Mouse (Mus musculus): Measurements from ENCODE around the gene Blmh. TPM values are rescaled to one million over a fixed set of nuclear protein-coding genes. Genes with fewer than 3 reads are reported as not detected.
"Not testable (repeated sequence)": the region's sequence is repeated elsewhere in the genome, so short reads cannot be mapped to it uniquely, and the experiment has no call there.

Blmh gene
- total RNA-seq, 4 experiments from 2014 or later, result 22.9 to 25.4 (median 24.0) TPM

GRCm38 (mm10) chr11:76916539-76917229, 7.9 kb upstream of the Blmh start:
- DNase-seq (ENCODE audit: low spot score in 2 of 2), result no peak

- DNase-seq (ENCODE audit: low spot score in 2 of 2), result no peak
Measured at GRCm38 (mm10) chr11:76917230-76917548, 7.4 kb upstream of the Blmh start.

- DNase-seq (ENCODE audit: low spot score in 2 of 2), result no peak
Measured at GRCm38 (mm10) chr11:76920607-76921006, 4.0 kb upstream of the Blmh start.

- not testable (repeated sequence) for DNase-seq (ENCODE audit: low spot score in 2 of 2)
Measured at GRCm38 (mm10) chr11:76928586-76928985, 4.0 kb downstream of the Blmh start.

- no peak for DNase-seq (ENCODE audit: low spot score in 2 of 2)
Measured at GRCm38 (mm10) chr11:76933209-76933608, 8.6 kb downstream of the Blmh start.

GRCm38 (mm10) chr11:76936578-76936977, 12.0 kb downstream of the Blmh start:
- no peak for DNase-seq (ENCODE audit: low spot score in 2 of 2)

GRCm38 (mm10) chr11:76944839-76945238, 20.2 kb downstream of the Blmh start:
- no peak for DNase-seq (ENCODE audit: low spot score in 2 of 2)

- peak; percentile 82 to 84 for DNase-seq (ENCODE audit: low spot score in 2 of 2)
Measured at GRCm38 (mm10) chr11:76945386-76946202, 21.0 kb downstream of the Blmh start.

- DNase-seq (ENCODE audit: low spot score in 2 of 2), result no peak
Measured at GRCm38 (mm10) chr11:76946203-76946585, 21.6 kb downstream of the Blmh start.

- no peak for DNase-seq (ENCODE audit: low spot score in 2 of 2)
Measured at GRCm38 (mm10) chr11:76953536-76953935, 28.9 kb downstream of the Blmh start.

GRCm38 (mm10) chr11:76965703-76966102, 41.1 kb downstream of the Blmh start:
- no peak for DNase-seq (ENCODE audit: low spot score in 2 of 2)

GRCm38 (mm10) chr11:76970328-76970727, 45.7 kb downstream of the Blmh start:
- no peak for DNase-seq (ENCODE audit: low spot score in 2 of 2)

- DNase-seq (ENCODE audit: low spot score in 2 of 2), result no peak
Measured at GRCm38 (mm10) chr11:76974680-76975319, 50.2 kb downstream of the Blmh start.

- no peak for DNase-seq (ENCODE audit: low spot score in 2 of 2)
Measured at GRCm38 (mm10) chr11:76981570-76982141, 57.0 kb downstream of the Blmh start.

GRCm38 (mm10) chr11:76982415-76982814, 57.8 kb downstream of the Blmh start:
- DNase-seq (ENCODE audit: low spot score in 2 of 2), result no peak

GRCm38 (mm10) chr11:76983641-76984040, 59.0 kb downstream of the Blmh start:
- no peak for DNase-seq (ENCODE audit: low spot score in 2 of 2)

- DNase-seq (ENCODE audit: low spot score in 2 of 2), result no peak
Measured at GRCm38 (mm10) chr11:76984173-76984572, 59.6 kb downstream of the Blmh start.

GRCm38 (mm10) chr11:76990839-76991238, 66.2 kb downstream of the Blmh start:
- DNase-seq (ENCODE audit: low spot score in 2 of 2), result no peak

GRCm38 (mm10) chr11:76992886-76993285, 68.3 kb downstream of the Blmh start:
- DNase-seq (ENCODE audit: low spot score in 2 of 2), result no peak

GRCm38 (mm10) chr11:76995966-76996672, 71.5 kb downstream of the Blmh start:
- DNase-seq (ENCODE audit: low spot score in 2 of 2), result no peak

- DNase-seq (ENCODE audit: low spot score in 2 of 2), result peak; percentile 24 to 47
Measured at GRCm38 (mm10) chr11:76997305-76997704, 72.7 kb downstream of the Blmh start.
